Mouse (Mus musculus) MEL (cell line): Measurements from ENCODE around the gene Fahd1. TPM values are rescaled to one million over a fixed set of nuclear protein-coding genes. Genes with fewer than 3 reads are reported as not detected.

Experiments
- DNase-seq: peaks from one replicate; pipeline ENCODE4 v3.0.0; 2011; ENCODE audit warnings: low read depth, low spot score
- H3K27ac ChIP-seq: 2 replicates; pipeline ENCODE4 v1.5.1; 2012; ENCODE audit warnings: low read depth, mild to moderate bottlenecking, control low read depth, low read length, moderate library complexity; ENCODE audit not compliant: control insufficient read depth
- H3K27me3 ChIP-seq, 2 experiments: fragments of 150-350 bp in 1 of 2; sonication (generic) in 1 of 2; 2 replicates each; pipeline ENCODE4 v1.6.1; 2012; ENCODE audit warnings: low read length in 2 of 2, mild to moderate bottlenecking in 2 of 2, improper control_type of control experiment in 1 of 2, moderate library complexity in 1 of 2; ENCODE audit not compliant: insufficient read depth in 2 of 2, control insufficient read depth in 1 of 2
- H3K36me3 ChIP-seq, 2 experiments: 2 replicates each; pipeline ENCODE4 v1.6.1; 2012 to 2014; ENCODE audit warnings: low read length in 2 of 2, improper control_type of control experiment in 1 of 2, inconsistent platforms in 1 of 2, mild to moderate bottlenecking in 1 of 2; ENCODE audit not compliant: insufficient read depth in 2 of 2, control insufficient read depth in 1 of 2
- H3K4me1 ChIP-seq, 2 experiments: fragments of 150-350 bp in 1 of 2; sonication (generic) in 1 of 2; 2 replicates each; pipeline ENCODE4 v1.6.1; 2012; ENCODE audit warnings: low read length in 2 of 2, improper control_type of control experiment in 1 of 2, mild to moderate bottlenecking in 1 of 2; ENCODE audit not compliant: insufficient read depth in 2 of 2, control insufficient read depth in 1 of 2
- H3K4me3 ChIP-seq, 2 experiments: fragments of 150-350 bp in 1 of 2; sonication (generic) in 1 of 2; 2 replicates each; pipeline ENCODE4 v1.5.1; 2012; ENCODE audit warnings: low read depth in 2 of 2, low read length in 2 of 2, mild to moderate bottlenecking in 2 of 2, moderate library complexity in 2 of 2, control low read depth in 1 of 2, improper control_type of control experiment in 1 of 2; ENCODE audit not compliant: control insufficient read depth in 1 of 2, insufficient read depth in 1 of 2
- H3K79me2 ChIP-seq: 2 replicates; pipeline ENCODE4 v1.6.1; 2012; ENCODE audit warnings: mild to moderate bottlenecking, low read length, moderate library complexity; ENCODE audit not compliant: control insufficient read depth, poor library complexity, insufficient read depth
- H3K9ac ChIP-seq: 2 replicates; pipeline ENCODE4 v1.6.1; 2012; ENCODE audit warnings: low read depth, mild to moderate bottlenecking, control low read depth, low read length, moderate library complexity; ENCODE audit not compliant: control insufficient read depth, poor library complexity, severe bottlenecking
- H3K9me3 ChIP-seq: fragments of 150-350 bp; sonication (generic); replicated peaks from 2 replicates; pipeline ENCODE4 v1.6.1; 2012; ENCODE audit warnings: mild to moderate bottlenecking, low read length, improper control_type of control experiment, moderate library complexity; ENCODE audit not compliant: insufficient read depth
- BHLHE40 ChIP-seq: IDR thresholded peaks from 2 replicates; pipeline ENCODE4 v1.6.1; 2012; ENCODE audit warnings: low read depth, mild to moderate bottlenecking, inconsistent platforms, low read length, improper control_type of control experiment, borderline replicate concordance
- CHD2 ChIP-seq: IDR thresholded peaks from 2 replicates; pipeline ENCODE4 v1.6.1; 2011; ENCODE audit warnings: low read length, improper control_type of control experiment
- ELF1 ChIP-seq: IDR thresholded peaks from 2 replicates; pipeline ENCODE4 v1.6.1; 2014; ENCODE audit warnings: low read depth, mild to moderate bottlenecking, inconsistent platforms, low read length, improper control_type of control experiment, moderate library complexity
- GATA1 ChIP-seq: IDR thresholded peaks from 2 replicates; pipeline ENCODE4 v1.6.1; 2011; ENCODE audit warnings: low read depth, low read length, improper control_type of control experiment
- MAFK ChIP-seq: IDR thresholded peaks from 2 replicates; pipeline ENCODE4 v1.6.1; 2011; ENCODE audit warnings: low read depth, mild to moderate bottlenecking, low read length, improper control_type of control experiment, borderline replicate concordance
- MAX ChIP-seq: IDR thresholded peaks from 2 replicates; pipeline ENCODE4 v1.6.1; 2011; ENCODE audit warnings: low read length, improper control_type of control experiment
- MXI1 ChIP-seq: IDR thresholded peaks from 2 replicates; pipeline ENCODE4 v1.6.1; 2011; ENCODE audit warnings: mild to moderate bottlenecking, low read depth, low read length, improper control_type of control experiment
- MYC ChIP-seq: IDR thresholded peaks from 2 replicates; pipeline ENCODE4 v1.6.1; 2011; ENCODE audit warnings: low read depth, mild to moderate bottlenecking, low read length, improper control_type of control experiment, moderate library complexity
- NRF1 ChIP-seq: IDR thresholded peaks from 2 replicates; pipeline ENCODE4 v1.6.1; 2014; ENCODE audit warnings: low read depth, mild to moderate bottlenecking, inconsistent platforms, low read length, improper control_type of control experiment, moderate library complexity; ENCODE audit not compliant: poor library complexity, insufficient read depth, severe bottlenecking
- POLR2A ChIP-seq, 2 experiments: IDR thresholded peaks; 2 replicates each; pipeline ENCODE4 v1.6.1; 2011 to 2012; ENCODE audit warnings: low read length in 2 of 2, mild to moderate bottlenecking in 2 of 2, control low read depth in 1 of 2, improper control_type of control experiment in 1 of 2, low read depth in 1 of 2, moderate library complexity in 1 of 2; ENCODE audit not compliant: control insufficient read depth in 1 of 2, insufficient read depth in 1 of 2, poor library complexity in 1 of 2
- POLR2AphosphoS5 ChIP-seq: IDR thresholded peaks from 2 replicates; pipeline ENCODE4 v1.6.1; 2012; ENCODE audit warnings: low read depth, borderline replicate concordance, mild to moderate bottlenecking, inconsistent platforms, low read length, moderate library complexity, mixed read lengths
- RAD21 ChIP-seq: IDR thresholded peaks from 2 replicates; pipeline ENCODE4 v1.6.1; 2011; ENCODE audit warnings: mild to moderate bottlenecking, low read depth, low read length, improper control_type of control experiment
- TBP ChIP-seq: IDR thresholded peaks from 2 replicates; pipeline ENCODE4 v1.8.0; 2011; ENCODE audit warnings: low read depth, low read length, improper control_type of control experiment
- UBTF ChIP-seq: IDR thresholded peaks from 2 replicates; pipeline ENCODE4 v1.6.1; 2012; ENCODE audit warnings: low read depth, mild to moderate bottlenecking, inconsistent platforms, low read length, improper control_type of control experiment, moderate library complexity, borderline replicate concordance; ENCODE audit not compliant: insufficient read depth
- ZC3H11A ChIP-seq: IDR thresholded peaks from 2 replicates; pipeline ENCODE4 v1.6.1; 2012; ENCODE audit warnings: low read depth, mild to moderate bottlenecking, inconsistent platforms, low read length, improper control_type of control experiment
- ZNF384 ChIP-seq: IDR thresholded peaks from 2 replicates; pipeline ENCODE4 v1.6.1; 2012; ENCODE audit warnings: low read depth, mild to moderate bottlenecking, inconsistent platforms, low read length, improper control_type of control experiment
- polyA plus RNA-seq, 2 experiments: library from polyadenylated mRNA; stranded (reverse) in 1 of 2; unstranded in 1 of 2; fragments of >175 nt in 1 of 2; fragments of >200 nt in 1 of 2; gene quantifications; 2 replicates each; pipeline versions ENCODE4 v1.2.1 to v1.2.4; 2012; ENCODE audit warnings: low replicate concordance in 2 of 2, low read depth in 1 of 2; ENCODE audit not compliant: insufficient read length in 2 of 2, insufficient read depth in 1 of 2, missing spikeins in 1 of 2
- total RNA-seq: library from RNA; depleted of rRNA; stranded (reverse); fragments of 300-350 nt; gene quantifications from 2 replicates; pipeline ENCODE4 v1.2.3, GENCODE M21; 2012

Gene Fahd1
- total and polyA plus RNA-seq, 3 experiments: 2.7 to 4.7 TPM; not detected in 1

GRCm38 (mm10) chr17:24849733-24850064 lies 465 bp downstream of the Fahd1 start (continued):
- TF ChIP-seq POLR2AphosphoS5 (0 out of 2 replicates have a peak, but pooled peaks have one; percentile 15), BHLHE40 (0 out of 2 replicates have a peak, but pooled peaks have one; percentile 41), MAFK (no peak), ZNF384 (no peak), CHD2 (no peak), RAD21 (no peak), ZC3H11A (no peak), MYC (peak; percentile 89), TBP (no peak), NRF1 (peak; percentile 50; the same call in 1 of the 2 replicates), MXI1 (peak; percentile 81), ELF1 (no peak), POLR2A (IDR thresholded peaks at IDR 0.05; ENCODE audit: control insufficient read depth in 1 of 2, insufficient read depth in 1 of 2, low read depth in 1 of 2, low read length in 2 of 2, poor library complexity in 1 of 2) (no peak; a peak in 1 of 4 replicates), UBTF (0 out of 2 replicates have a peak, but pooled peaks have one; percentile 44)

GRCm38 (mm10) chr17:24848600-24849031 lies 1.5 kb downstream of the Fahd1 start:
- DNase-seq: peak; percentile 59
- Histone ChIP-seq H3K79me2 (peaks cover 3% of the 10 kb centered on the region; the same call in 1 of the 2 replicates), H3K4me1 (peaks cover 0 to 15% of the 10 kb centered on the region in 2 experiments; a peak in 2 of 4 replicates), H3K4me3 (peak overlapping the region in 1 of 2 experiments; percentile 81; a peak in 2 of 4 replicates), H3K9ac (peak overlapping the region; percentile 6), H3K36me3 (peaks cover 0 to 13% of the 10 kb centered on the region in 2 experiments; a peak in 2 of 4 replicates), H3K27ac (peak overlapping the region; percentile 52)
- TF ChIP-seq GATA1 (peak; percentile 34; the same call in 1 of the 2 replicates), MXI1 (peak; percentile 43; the same call in 1 of the 2 replicates), ELF1 (no peak)
- TF ChIP-seq, all 39 proteins: peak for 2
- no peaks in the 10 kb centered on the region for H3K27me3 ChIP-seq
- H3K9me3 ChIP-seq: no peaks in the 10 kb centered on the region

- Histone ChIP-seq H3K4me1 (peaks cover 0 to 15% of the 10 kb centered on the region in 2 experiments; a peak in 2 of 4 replicates), H3K9ac (no peak overlapping the region), H3K79me2 (peaks cover 3% of the 10 kb centered on the region; the same call in 1 of the 2 replicates), H3K4me3 (no peak overlapping the region), H3K9me3 (no peaks in the 10 kb centered on the region), H3K36me3 (peaks cover 0 to 13% of the 10 kb centered on the region in 2 experiments; a peak in 2 of 4 replicates), H3K27ac (no peak overlapping the region), H3K27me3 (peaks cover 0 to 4% of the 10 kb centered on the region in 2 experiments; a peak in 2 of 4 replicates)
- no peak for DNase-seq
- TF ChIP-seq MAX: no peak
Measured at GRCm38 (mm10) chr17:24847386-24847785, 2.8 kb downstream of the Fahd1 start.
